In the genomic region with DNA sequence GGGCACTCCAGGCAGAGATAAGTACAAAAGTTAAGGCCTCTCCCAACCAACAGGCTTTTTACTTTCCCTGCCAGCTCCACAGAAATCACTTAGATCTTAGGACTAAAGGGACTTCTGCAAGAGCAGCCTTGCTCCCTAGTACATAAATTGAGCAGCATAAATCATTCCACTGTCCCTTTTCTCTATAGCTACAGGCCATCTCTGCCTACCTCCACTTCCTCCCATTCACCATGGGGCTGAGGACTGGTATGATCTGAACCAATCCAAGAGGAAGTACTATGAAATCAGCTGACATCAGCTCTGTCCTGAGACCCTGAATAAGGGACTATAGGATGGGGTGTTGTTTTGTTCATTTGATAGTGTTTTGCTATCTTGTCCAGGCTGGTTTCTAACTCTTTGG, we compare ENCODE assay signal across 8 mouse cellular contexts. TPM values are rescaled to one million over a fixed set of nuclear protein-coding genes. Genes with fewer than 3 reads are reported as not detected.
DNase-seq lines count a peak whose midpoint lies in the region; ATAC-seq and TF ChIP-seq lines count a peak whose summit lies in the region.

No protein-coding gene starts in this region.

- TF ChIP-seq POLR2A in spleen, adult 2 months (IDR thresholded peaks at IDR 0.05; ENCODE audit: low read depth, low read length): no peak

- peaks cover 33% of the 10 kb centered on the region for H3K4me1 ChIP-seq in spleen, adult 2 months (ENCODE audit: control insufficient read depth, insufficient read depth, insufficient read length)
- H3K4me1 ChIP-seq in forebrain, embryonic 15.5 days: peaks cover 95% of the 10 kb centered on the region
- peaks cover 32 to 51% of the 10 kb centered on the region in 2 experiments for H3K4me1 ChIP-seq in liver, embryonic 14.5 days (replicated peaks; ENCODE audit: control insufficient read depth in 2 of 2, insufficient read depth in 2 of 2, low read length in 1 of 2)
- peaks cover 70% of the 10 kb centered on the region for H3K4me1 ChIP-seq in stomach, embryonic 16.5 days (ENCODE audit: control insufficient read depth, insufficient read depth, low read length)

- ATAC-seq in forebrain, embryonic 15.5 days (replicated peaks): peak; percentile 17; the same call in 1 of the 2 replicates
- ATAC-seq in liver, embryonic 14.5 days (ENCODE audit: insufficient read depth): peak; percentile 42
- ATAC-seq in stomach, embryonic 16.5 days (ENCODE audit: insufficient read depth, low FRiP score): no peak

- no peak overlapping the region for H3K4me3 ChIP-seq in spleen, adult 2 months (ENCODE audit: extremely low read depth, insufficient read depth, insufficient read length)
- H3K4me3 ChIP-seq in forebrain, embryonic 15.5 days: peak overlapping the region; percentile 18
- H3K4me3 ChIP-seq in liver, embryonic 14.5 days (ENCODE audit: insufficient read depth in 1 of 2, low read depth in 2 of 2, low read length in 2 of 2): no peak overlapping the region
- peak overlapping the region; percentile 10; the same call in 1 of the 2 replicates for H3K4me3 ChIP-seq in stomach, embryonic 16.5 days (replicated peaks; ENCODE audit: low read length)

- no peak for DNase-seq in spleen, adult 2 months (ENCODE audit: low read depth in 1 of 2, low spot score in 2 of 2)
- no peak for DNase-seq in spleen, postnatal 4 days (ENCODE audit: low spot score in 2 of 2)
- no peak for DNase-seq in liver, embryonic 14.5 days (ENCODE audit: low read depth in 3 of 3, low spot score in 3 of 3)
- DNase-seq in right cerebral cortex, postnatal 25 days: no peak
- no peak for DNase-seq in cerebellum, postnatal 36 days
- DNase-seq in spleen, postnatal 36 days (ENCODE audit: low spot score in 2 of 2): no peak

- H3K27me3 ChIP-seq in spleen, adult 2 months (ENCODE audit: control insufficient read depth, insufficient read depth, low read length): no peaks in the 10 kb centered on the region
- H3K27me3 ChIP-seq in forebrain, embryonic 15.5 days: no peaks in the 10 kb centered on the region
- H3K27me3 ChIP-seq in liver, embryonic 14.5 days (ENCODE audit: control insufficient read depth, insufficient read depth, low read length): no peaks in the 10 kb centered on the region
- no peaks in the 10 kb centered on the region for H3K27me3 ChIP-seq in stomach, embryonic 16.5 days (ENCODE audit: control insufficient read depth, insufficient read depth, low read length)

- peaks cover 1% of the 10 kb centered on the region; the same call in 1 of the 2 replicates for H3K36me3 ChIP-seq in spleen, adult 2 months (ENCODE audit: control insufficient read depth, insufficient read depth, low read length)
- H3K36me3 ChIP-seq in forebrain, embryonic 15.5 days: no peaks in the 10 kb centered on the region
- peaks cover 8% of the 10 kb centered on the region for H3K36me3 ChIP-seq in liver, embryonic 14.5 days (replicated peaks; ENCODE audit: control insufficient read depth, insufficient read depth, low read depth)
- no peaks in the 10 kb centered on the region for H3K36me3 ChIP-seq in stomach, embryonic 16.5 days (ENCODE audit: control insufficient read depth, insufficient read depth, low read length)

- no peak for TF ChIP-seq CTCF in spleen, adult 2 months (IDR thresholded peaks at IDR 0.05; ENCODE audit: extremely low read depth, insufficient read depth, insufficient read length, insufficient replicate concordance)
- TF ChIP-seq CTCF in liver, embryonic 14.5 days (IDR thresholded peaks at IDR 0.05; ENCODE audit: low read depth): no peak

- H3K9me3 ChIP-seq in forebrain, embryonic 15.5 days: no peaks in the 10 kb centered on the region
- no peaks in the 10 kb centered on the region for H3K9me3 ChIP-seq in liver, embryonic 14.5 days (ENCODE audit: control insufficient read depth, low read length)
- H3K9me3 ChIP-seq in stomach, embryonic 16.5 days (replicated peaks; ENCODE audit: control insufficient read depth, low read length): no peaks in the 10 kb centered on the region

- peak overlapping the region; percentile 15 for H3K27ac ChIP-seq in spleen, adult 2 months (ENCODE audit: insufficient read depth, low read length)
- peak overlapping the region; percentile 95 for H3K27ac ChIP-seq in forebrain, embryonic 15.5 days (replicated peaks)
- peak overlapping the region; percentile 60 for H3K27ac ChIP-seq in liver, embryonic 14.5 days
- peak overlapping the region; percentile 88 for H3K27ac ChIP-seq in stomach, embryonic 16.5 days (ENCODE audit: low read length)

- peak overlapping the region; percentile 27; the same call in 1 of the 2 replicates for H3K9ac ChIP-seq in forebrain, embryonic 15.5 days (replicated peaks)
- H3K9ac ChIP-seq in liver, embryonic 14.5 days (replicated peaks): peak overlapping the region; percentile 37; the same call in 1 of the 2 replicates
- H3K9ac ChIP-seq in stomach, embryonic 16.5 days (ENCODE audit: low read length): peak overlapping the region; percentile 36

- peak overlapping the region; percentile 41 for H3K4me2 ChIP-seq in forebrain, embryonic 15.5 days (replicated peaks)
- H3K4me2 ChIP-seq in liver, embryonic 14.5 days (ENCODE audit: low read depth): peak overlapping the region; percentile 51
- H3K4me2 ChIP-seq in stomach, embryonic 16.5 days (ENCODE audit: low read depth, low read length): peak overlapping the region; percentile 52

- no peak for TF ChIP-seq EP300 in liver, embryonic 14.5 days (IDR thresholded peaks at IDR 0.05; ENCODE audit: low read depth)

RNA-seq across cellular contexts. Expression of gene Arid1a, which starts 26.4 kb away (rescaled TPM):
- polyA plus RNA-seq in spleen, adult 2 months (2012; rRNA removed): 142 and 150 TPM in 2 replicates
- polyA plus RNA-seq in forebrain, embryonic 15.5 days (2015; fragmentation: Nextera tagmentation; extraction: Ambion mirVana): 40.1 and 40.9 TPM in 2 replicates
- 11.9 and 12.0 TPM in 2 replicates for polyA plus RNA-seq in liver, embryonic 14.5 days (2012; rRNA removed)
- polyA plus RNA-seq in liver, embryonic 14.5 days (2014; fragmentation: Nextera tagmentation; extraction: Ambion mirVana): 7.4 and 7.8 TPM in 2 replicates
- 25.0 and 26.1 TPM in 2 replicates for polyA plus RNA-seq in stomach, embryonic 16.5 days (2015; fragmentation: Nextera tagmentation; extraction: Ambion mirVana)

RNA-seq across cellular contexts. Expression of gene Pigv, which starts 57.7 kb away (rescaled TPM):
- 14.5 and 16.0 TPM in 2 replicates for polyA plus RNA-seq in spleen, adult 2 months (2012; rRNA removed)
- polyA plus RNA-seq in forebrain, embryonic 15.5 days (2015; fragmentation: Nextera tagmentation; extraction: Ambion mirVana): 16.5 and 16.9 TPM in 2 replicates
- polyA plus RNA-seq in liver, embryonic 14.5 days (2012; rRNA removed): 3.2 and 3.3 TPM in 2 replicates
- polyA plus RNA-seq in liver, embryonic 14.5 days (2014; fragmentation: Nextera tagmentation; extraction: Ambion mirVana): 3.1 and 4.0 TPM in 2 replicates
- 17.9 and 20.1 TPM in 2 replicates for polyA plus RNA-seq in stomach, embryonic 16.5 days (2015; fragmentation: Nextera tagmentation; extraction: Ambion mirVana)

Comparison
In these comparisons a context has a peak if more than half of its experiments do, and no peak if none do; other contexts are left out.
1. H3K27ac ChIP-seq: peak in every context shown above with its lines; median percentile 95 in forebrain, embryonic 15.5 days; 88 in stomach, embryonic 16.5 days; 60 in liver, embryonic 14.5 days; 15 in spleen, adult 2 months.
2. H3K4me3 ChIP-seq: peak in forebrain, embryonic 15.5 days (single experiment) and stomach, embryonic 16.5 days (single experiment); none in spleen, adult 2 months (single experiment) and liver, embryonic 14.5 days (0 of 2).
3. Peak in every context shown above with its lines, with median percentiles within 50 percentile points of each other: H3K4me2 ChIP-seq and H3K9ac ChIP-seq.